Mouse (Mus musculus) kidney, adult 2 months (tissue): ENCODE data around the gene Tnnt1. TPM values are rescaled to one million over a fixed set of nuclear protein-coding genes. Genes with fewer than 3 reads are reported as not detected.
"Not testable (repeated sequence)": the region's sequence is repeated elsewhere in the genome, so short reads cannot be mapped to it uniquely, and the experiment has no call there.

ENCODE experiments used
- DNase-seq: peaks from one replicate; pipeline ENCODE4 v3.0.0; 2021
- H3K27ac ChIP-seq: fragments of 200-500 bp; 2 replicates; pipeline ENCODE4 v1.5.1; 2012; ENCODE audit warnings: low read depth, low read length, control low read depth, inconsistent platforms; ENCODE audit not compliant: insufficient read depth
- H3K27me3 ChIP-seq: fragments of 200-500 bp; replicated peaks from 2 replicates; pipeline ENCODE4 v1.6.1; 2012; ENCODE audit warnings: mild to moderate bottlenecking, moderate library complexity, low read length, inconsistent platforms; ENCODE audit not compliant: control insufficient read depth, insufficient read depth
- H3K36me3 ChIP-seq: fragments of 200-500 bp; 2 replicates; pipeline ENCODE4 v1.6.1; 2012; ENCODE audit warnings: mild to moderate bottlenecking, moderate library complexity, low read length, inconsistent platforms; ENCODE audit not compliant: control insufficient read depth, insufficient read depth
- H3K4me1 ChIP-seq: fragments of 200-500 bp; 2 replicates; pipeline ENCODE4 v1.6.1; 2011; ENCODE audit warnings: low read length; ENCODE audit not compliant: control insufficient read depth, insufficient read depth
- H3K4me3 ChIP-seq: fragments of 200-500 bp; 2 replicates; pipeline ENCODE4 v1.5.1; 2011; ENCODE audit warnings: mild to moderate bottlenecking, low read depth, low read length, control low read depth; ENCODE audit not compliant: insufficient read depth
- CTCF ChIP-seq: fragments of 200-500 bp; conservative IDR thresholded peaks from 2 replicates; pipeline ENCODE4 v1.5.1; 2011; ENCODE audit warnings: low read depth, mild to moderate bottlenecking, control low read depth, low read length, moderate library complexity, mixed read lengths; ENCODE audit not compliant: insufficient read depth, insufficient read length
- POLR2A ChIP-seq: fragments of 200-500 bp; IDR thresholded peaks from one replicate; pipeline ENCODE4 v1.6.1; 2011; ENCODE audit warnings: low read depth, low read length, control low read depth
- WGBS: fragments of 180-500 bp; shearing (Covaris S2); methylation state at CpG from one replicate; pipeline ENCODE4 v1.1.7; 2018; 5-methylcytosine and 5-hydroxymethylcytosine counted together
- polyA plus RNA-seq: library from polyadenylated mRNA; depleted of rRNA; stranded (reverse); fragments of >200 nt; gene quantifications from 2 replicates; pipeline ENCODE4 v1.2.3, GENCODE M21; 2012

Gene Tnnt1
- polyA plus RNA-seq, 1 experiment: 3.9 TPM

DNA sequence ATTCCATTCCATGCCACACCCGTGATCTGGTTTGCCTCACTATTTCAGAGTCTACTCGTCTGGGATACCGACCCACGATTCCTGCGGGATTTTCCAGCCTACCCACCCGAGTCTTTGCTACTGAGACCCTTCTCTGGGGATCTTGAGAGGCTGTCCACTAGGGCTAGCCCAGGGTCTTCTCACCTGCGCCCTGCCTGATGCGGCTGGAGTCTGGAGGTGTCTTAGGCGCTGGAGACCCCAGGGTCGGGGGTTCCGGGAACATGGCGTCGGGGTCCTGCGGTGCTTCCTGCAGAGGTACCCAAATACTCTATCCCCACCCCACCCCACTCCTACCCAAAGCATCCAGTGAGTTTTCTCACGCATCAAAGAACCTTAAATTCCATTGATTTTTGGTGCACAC, 29.9 kb upstream of the Tnnt1 start:
- H3K4me3 ChIP-seq: no peak overlapping the region
- TF ChIP-seq CTCF (no peak), POLR2A (no peak)
- DNase-seq: no peak
- H3K27me3 ChIP-seq: no peaks in the 10 kb centered on the region
- 83% methylated on average over 15 of the region's 15 CpGs for WGBS
- H3K4me1 ChIP-seq: no peaks in the 10 kb centered on the region
- H3K36me3 ChIP-seq: no peaks in the 10 kb centered on the region
- no peak overlapping the region for H3K27ac ChIP-seq

DNA sequence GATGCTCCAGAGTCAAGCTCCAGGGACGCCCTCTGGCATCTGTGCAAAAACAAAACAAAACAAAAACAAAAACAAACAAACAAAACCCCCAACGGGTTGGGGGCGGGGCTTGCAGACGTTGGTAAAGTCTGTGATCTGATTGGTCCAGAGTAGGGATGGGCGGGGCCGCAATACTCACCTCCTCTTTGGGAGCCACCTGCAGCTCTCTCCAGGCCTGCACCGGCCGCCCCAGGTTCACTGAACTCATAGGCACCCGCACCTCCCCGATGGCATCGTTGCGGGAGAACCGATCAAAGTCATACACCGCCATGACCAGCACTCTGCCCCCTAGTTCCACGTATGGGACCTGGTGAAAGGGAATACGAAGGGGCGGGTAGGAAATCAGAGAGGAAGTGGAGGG, 25.8 kb upstream of the Tnnt1 start:
- Histone ChIP-seq H3K27me3 (no peaks in the 10 kb centered on the region), H3K27ac (no peak overlapping the region), H3K4me3 (no peak overlapping the region), H3K4me1 (no peaks in the 10 kb centered on the region), H3K36me3 (no peaks in the 10 kb centered on the region)
- DNase-seq: peak; percentile 8
- WGBS: 53% methylated on average over 17 of the region's 17 CpGs
- TF ChIP-seq CTCF (no peak), POLR2A (no peak)

DNA sequence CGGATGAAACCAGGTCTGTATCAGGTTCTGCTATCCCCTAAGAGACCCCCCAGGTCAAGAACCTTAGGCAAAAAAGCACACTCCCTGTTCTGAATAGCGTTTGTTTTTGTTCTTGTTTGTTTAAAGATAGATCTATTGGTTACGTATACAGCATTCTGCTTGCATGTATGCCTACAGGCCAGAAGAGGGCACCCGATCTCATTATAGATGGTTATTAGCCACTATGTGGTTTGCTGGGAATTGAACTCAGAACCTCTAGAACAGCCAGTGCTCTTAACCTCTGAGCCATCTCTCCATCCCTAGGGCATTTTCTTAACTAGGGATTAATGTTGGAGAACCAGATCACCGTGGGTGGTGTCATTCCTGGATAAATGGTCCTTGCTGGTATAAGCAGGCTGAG, 25.2 kb upstream of the Tnnt1 start:
- 63% methylated on average over 5 of the region's 5 CpGs for whole genome bisulfite sequencing
- no peaks in the 10 kb centered on the region for H3K4me1 ChIP-seq
- no peak overlapping the region for H3K4me3 ChIP-seq
- H3K27ac ChIP-seq: no peak overlapping the region
- H3K27me3 ChIP-seq: no peaks in the 10 kb centered on the region
- DNase-seq: no peak
- TF ChIP-seq POLR2A (no peak), CTCF (no peak)
- H3K36me3 ChIP-seq: no peaks in the 10 kb centered on the region

DNA sequence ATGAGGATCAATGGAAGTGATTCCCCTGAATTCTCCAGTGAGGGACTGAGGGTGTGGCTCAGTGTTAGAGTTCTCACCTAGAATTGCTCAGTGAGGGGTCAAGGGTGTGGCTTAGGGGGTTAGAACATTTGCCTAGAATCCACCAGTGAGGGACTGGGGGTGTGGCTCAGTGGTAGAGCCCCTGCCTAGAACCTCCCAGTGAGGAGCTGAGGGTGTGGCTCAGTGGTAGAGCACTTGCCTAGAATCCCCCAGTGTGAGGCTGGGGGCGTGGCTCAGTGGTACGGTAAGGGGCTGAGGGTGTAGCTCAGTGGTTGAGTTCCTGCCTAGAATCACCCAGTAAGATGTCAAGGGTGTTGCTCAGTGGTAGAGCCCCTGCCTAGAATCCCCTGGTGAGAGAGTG, 22.8 kb upstream of the Tnnt1 start:
- Histone ChIP-seq H3K36me3 (no peaks in the 10 kb centered on the region), H3K4me1 (no peaks in the 10 kb centered on the region), H3K4me3 (no peak overlapping the region), H3K27ac (no peak overlapping the region), H3K27me3 (no peaks in the 10 kb centered on the region)
- no peak for DNase-seq
- TF ChIP-seq CTCF (no peak), POLR2A (no peak)
- 82% methylated on average over 2 of the region's 2 CpGs for WGBS

DNA sequence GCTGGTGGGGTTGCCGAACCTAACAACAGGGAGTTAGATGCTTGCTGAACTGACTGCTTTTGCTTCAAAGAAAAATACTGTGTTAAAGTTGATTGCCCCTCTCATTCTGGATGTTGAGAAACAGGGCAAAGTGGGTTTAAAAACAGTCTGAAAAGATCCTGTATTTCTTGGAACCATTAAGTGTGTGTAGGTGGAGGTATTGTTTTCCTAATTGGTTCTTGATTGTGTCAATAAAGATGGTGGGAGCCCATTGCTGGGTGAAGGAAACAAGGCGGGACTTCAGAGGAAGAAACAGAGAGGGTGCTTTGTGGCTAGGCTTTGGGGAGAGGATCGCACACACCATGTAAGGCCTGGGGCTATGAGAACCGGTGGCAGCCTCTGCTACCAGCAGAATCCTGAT, 21.0 kb upstream of the Tnnt1 start:
- H3K27ac ChIP-seq: no peak overlapping the region
- H3K27me3 ChIP-seq: no peaks in the 10 kb centered on the region
- 45% methylated on average over 4 of the region's 4 CpGs for whole genome bisulfite sequencing
- no peak for DNase-seq
- H3K4me3 ChIP-seq: no peak overlapping the region
- no peaks in the 10 kb centered on the region for H3K4me1 ChIP-seq
- no peaks in the 10 kb centered on the region for H3K36me3 ChIP-seq
- no peak for TF ChIP-seq POLR2A
- TF ChIP-seq CTCF: no peak

DNA sequence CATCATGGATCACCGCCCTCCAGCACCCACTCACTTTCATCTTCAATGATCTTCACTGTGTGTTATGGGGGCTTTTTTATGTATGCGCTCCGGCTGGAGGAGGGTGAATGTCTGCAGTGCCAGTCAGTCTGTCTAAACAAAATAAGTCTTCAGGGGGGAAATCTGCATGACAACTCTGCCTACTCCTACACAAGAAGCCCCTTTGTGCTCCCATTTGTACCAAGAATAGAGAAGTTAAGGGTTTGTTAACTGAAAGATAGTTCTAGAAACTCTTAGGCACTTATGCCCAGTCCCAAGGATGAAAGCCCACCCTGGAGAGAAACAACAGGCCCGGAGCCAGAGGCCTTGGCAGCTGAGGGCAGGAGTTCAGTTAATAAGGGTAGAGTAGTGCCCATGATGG, 20.2 kb upstream of the Tnnt1 start:
- no peak for DNase-seq
- 75% methylated on average over 4 of the region's 4 CpGs for WGBS
- Histone ChIP-seq H3K27ac (no peak overlapping the region), H3K4me1 (no peaks in the 10 kb centered on the region), H3K4me3 (no peak overlapping the region), H3K36me3 (no peaks in the 10 kb centered on the region), H3K27me3 (no peaks in the 10 kb centered on the region)
- TF ChIP-seq CTCF (no peak), POLR2A (no peak)

DNA sequence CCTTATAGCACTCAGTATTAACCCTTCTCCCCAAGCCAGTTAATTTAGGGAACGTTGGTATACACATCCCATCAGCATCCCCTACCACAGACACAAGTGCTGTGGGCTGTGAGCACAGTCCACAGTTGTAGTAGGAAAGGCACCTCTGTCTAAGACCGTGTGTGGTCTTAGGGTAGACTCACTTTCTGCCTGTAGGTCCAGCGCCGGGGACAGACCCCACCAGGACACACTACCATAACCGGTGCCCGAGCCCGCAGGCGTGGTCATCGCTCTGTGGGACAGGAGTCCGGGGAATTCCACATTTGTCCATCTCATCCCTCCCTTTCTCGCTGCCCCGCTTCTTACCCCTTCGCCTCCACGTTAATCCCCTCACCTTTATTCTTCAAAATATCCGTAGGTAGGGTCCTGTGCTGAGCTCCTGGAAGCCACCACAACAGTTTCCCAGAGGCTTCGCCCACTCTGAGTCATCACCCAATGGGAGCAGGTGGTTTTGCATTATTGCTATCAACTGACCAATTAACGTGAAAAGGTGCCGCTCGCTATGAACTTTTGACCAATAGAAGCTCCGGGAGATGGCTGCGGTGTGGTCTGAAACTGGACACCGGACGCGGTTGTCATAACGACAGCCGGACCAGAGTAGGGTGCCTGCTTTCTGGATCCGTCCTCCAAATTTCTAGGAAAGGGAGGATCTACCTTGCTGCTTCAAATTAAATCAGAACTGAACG, 16.0 kb upstream of the Tnnt1 start, which contains the start of gene Dnaaf3:
Gene Dnaaf3, minus strand, starts transcription at position 449 of the 725 bp plus-strand sequence.
- peak within 1 kb of the TSS; percentile 21 for H3K4me3 ChIP-seq
- peak; percentile 90 for DNase-seq
- H3K4me1 ChIP-seq: no peaks in the 10 kb centered on the region
- H3K27ac ChIP-seq: no peak within 1 kb of the TSS
- H3K27me3 ChIP-seq: no peaks in the 10 kb centered on the region
- no peaks in the 10 kb centered on the region for H3K36me3 ChIP-seq
- TF ChIP-seq POLR2A (no peak), CTCF (no peak)
- 2% methylated on average over 28 of the region's 28 CpGs for WGBS

DNA sequence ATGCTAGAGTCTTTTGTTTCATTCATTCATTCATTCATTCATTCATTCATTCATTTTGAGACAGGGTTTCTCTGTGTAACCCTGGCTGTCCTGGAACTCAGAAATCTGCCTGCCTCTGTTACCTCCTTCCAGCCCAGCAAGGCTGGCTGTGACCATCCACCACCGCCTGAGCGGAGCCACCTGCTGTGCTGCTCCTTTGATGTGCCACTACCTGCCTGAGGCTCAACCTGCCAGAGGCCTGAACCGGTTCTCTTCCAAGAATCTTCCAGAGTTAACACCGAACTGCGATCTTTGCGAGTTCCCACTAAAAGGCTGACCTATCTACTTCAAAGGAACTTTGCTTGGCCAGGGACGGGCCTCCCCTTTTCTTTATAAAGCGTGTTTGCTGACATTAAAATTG, 14.0 kb upstream of the Tnnt1 start:
- H3K4me3 ChIP-seq, H3K27ac ChIP-seq, H3K4me1 ChIP-seq, H3K36me3 ChIP-seq, H3K27me3 ChIP-seq, DNase-seq: not testable (repeated sequence)
- 77% methylated on average over 8 of the region's 8 CpGs for WGBS
